Mouse (Mus musculus) heart, embryonic 16.5 days (tissue): ENCODE data around the gene Ecel1. TPM values are rescaled to one million over a fixed set of nuclear protein-coding genes. Genes with fewer than 3 reads are reported as not detected.

Experiments used
- polyA plus RNA-seq: library from polyadenylated mRNA; unstranded; fragments of >200 nt; fragmentation: Nextera tagmentation; extraction: Ambion mirVana; gene quantifications from 2 replicates; pipeline ENCODE4 v1.2.1, GENCODE M21; 2015

Ecel1 gene
- polyA plus RNA-seq, 1 experiment from 2014 or later, result 0.88 TPM

Other genes starting within 250 kb of the Ecel1 start
- gene Alppl2, start 66.6 kb downstream of the Ecel1 start, polyA plus RNA-seq, result not detected in 2 replicates
- gene Alpi, start 54.9 kb downstream of the Ecel1 start, polyA plus RNA-seq, result 0.74 TPM in 1 of 2 replicates, not detected in the other
- gene Akp3, start 31.5 kb downstream of the Ecel1 start, polyA plus RNA-seq, result not detected in 2 replicates
- not detected in 2 replicates for gene Prss56, start 26.8 kb upstream of the Ecel1 start, polyA plus RNA-seq
- 0.05 and 0.13 TPM in 2 replicates for gene Chrnd, start 34.1 kb upstream of the Ecel1 start, polyA plus RNA-seq
- 1.1 and 1.6 TPM in 2 replicates for gene Chrng, start 48.1 kb upstream of the Ecel1 start, polyA plus RNA-seq
- gene Eif4e2, start 57.4 kb upstream of the Ecel1 start, polyA plus RNA-seq, result 100 and 104 TPM in 2 replicates
- gene Efhd1, start 107.8 kb upstream of the Ecel1 start, polyA plus RNA-seq, result 0.46 and 0.76 TPM in 2 replicates
- 30.7 and 31.6 TPM in 2 replicates for gene Gigyf2, start 170.5 kb upstream of the Ecel1 start, polyA plus RNA-seq
- gene Kcnj13, start 238.2 kb upstream of the Ecel1 start, polyA plus RNA-seq, result 0.97 and 2.4 TPM in 2 replicates